Mouse (Mus musculus) embryonic facial prominence, embryonic 10.5 days (tissue): ENCODE data around the gene Sf3b4. TPM values are rescaled to one million over a fixed set of nuclear protein-coding genes. Genes with fewer than 3 reads are reported as not detected.
"Not testable (repeated sequence)": the region's sequence is repeated elsewhere in the genome, so short reads cannot be mapped to it uniquely, and the experiment has no call there.

Experiments
- DNase-seq: peaks from one replicate; pipeline ENCODE4 v3.0.0-alpha.2; 2017; ENCODE audit warnings: low spot score
- H3K27ac ChIP-seq: fragments of 300-500 bp; sonication (generic); replicated peaks from 2 replicates; pipeline ENCODE4 v1.5.1; 2016; ENCODE audit warnings: mild to moderate bottlenecking
- H3K27me3 ChIP-seq: fragments of 300-500 bp; sonication (generic); replicated peaks from 2 replicates; pipeline ENCODE4 v1.6.1; 2016; ENCODE audit warnings: low read depth, mild to moderate bottlenecking; ENCODE audit not compliant: poor library complexity, severe bottlenecking
- H3K36me3 ChIP-seq: fragments of 300-500 bp; sonication (generic); replicated peaks from 2 replicates; pipeline ENCODE4 v1.6.1; 2016; ENCODE audit warnings: mild to moderate bottlenecking, moderate library complexity
- H3K4me1 ChIP-seq: fragments of 300-500 bp; sonication (generic); 2 replicates; pipeline ENCODE4 v1.6.1; 2016
- H3K4me3 ChIP-seq: fragments of 300-500 bp; sonication (generic); 2 replicates; pipeline ENCODE4 v1.5.1; 2016; ENCODE audit warnings: mild to moderate bottlenecking, moderate library complexity
- H3K9me3 ChIP-seq: fragments of 300-500 bp; sonication (generic); 2 replicates; pipeline ENCODE4 v1.6.1; 2016; ENCODE audit warnings: mild to moderate bottlenecking
- WGBS: fragments of 180-500 bp; shearing (Covaris S2); methylation state at CpG from one replicate; pipeline ENCODE4 v1.1.7; 2016; 5-methylcytosine and 5-hydroxymethylcytosine counted together
- polyA plus RNA-seq: library from polyadenylated mRNA; unstranded; fragments of >200 nt; fragmentation: Nextera tagmentation; extraction: Ambion mirVana; gene quantifications from 2 replicates; pipeline ENCODE4 v1.2.1, GENCODE M21; 2016

Sf3b4 gene
- polyA plus RNA-seq, 1 experiment from 2014 or later = 299 TPM

DNA sequence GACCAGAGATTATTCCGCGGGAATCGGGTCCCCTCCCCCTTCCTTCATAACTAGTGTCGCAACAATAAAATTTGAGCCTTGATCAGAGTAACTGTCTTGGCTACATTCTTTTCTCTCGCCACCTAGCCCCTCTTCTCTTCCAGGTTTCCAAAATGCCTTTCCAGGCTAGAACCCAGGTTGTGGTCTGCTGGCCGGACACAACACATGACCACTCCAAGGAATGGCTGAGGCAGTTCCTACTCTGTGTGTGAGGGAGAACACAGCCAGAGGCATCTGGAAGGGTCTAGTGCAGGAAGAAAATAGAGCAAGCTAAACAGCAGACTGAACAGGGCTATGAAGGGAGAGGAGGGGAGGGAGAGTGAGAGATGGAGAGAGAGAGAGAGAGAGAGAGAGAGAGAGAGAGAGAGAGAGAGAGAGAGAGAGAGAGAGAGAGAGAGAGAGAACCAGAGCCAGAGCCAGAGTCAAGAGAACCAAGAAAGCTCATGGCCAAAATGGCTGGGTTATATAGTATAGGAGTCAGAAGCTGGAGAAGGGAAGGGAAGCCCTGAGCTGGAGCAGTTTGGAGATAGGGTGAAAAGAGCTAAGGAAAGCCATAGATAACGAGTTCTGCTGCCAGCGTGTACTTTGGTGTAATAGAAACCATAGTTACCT is 26.6 kb downstream of the Sf3b4 start:
- DNase-seq, H3K9me3 ChIP-seq, H3K27ac ChIP-seq, H3K36me3 ChIP-seq, H3K27me3 ChIP-seq: not testable (repeated sequence)
- WGBS = 28% methylated on average over 8 of the region's 8 CpGs
- peaks cover 23% of the 10 kb centered on the region for H3K4me1 ChIP-seq
- peak overlapping the region; percentile 30; the same call in 1 of the 2 replicates for H3K4me3 ChIP-seq

DNA sequence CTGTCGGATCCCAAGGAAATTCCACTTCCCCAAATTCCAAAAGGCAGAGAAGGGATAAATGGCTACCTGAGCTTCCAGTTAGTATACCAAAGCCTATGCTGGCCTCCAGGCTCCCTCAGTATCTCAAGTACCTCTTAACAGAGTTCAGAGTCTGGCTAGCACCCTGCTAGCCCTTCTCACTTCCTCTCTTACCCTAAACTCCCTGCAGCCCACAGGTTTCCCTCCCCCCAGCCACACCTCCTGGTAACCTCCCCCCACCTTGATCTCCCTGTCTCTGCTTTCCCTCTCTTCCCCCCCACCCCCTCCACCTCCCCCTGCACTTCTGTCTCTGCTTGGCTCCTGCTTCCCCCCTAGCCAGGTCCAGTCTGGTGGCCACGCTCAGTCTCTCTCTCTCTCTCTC is 27.6 kb downstream of the Sf3b4 start:
- Histone ChIP-seq H3K36me3 (peaks cover 8% of the 10 kb centered on the region), H3K9me3 (no peaks in the 10 kb centered on the region), H3K4me1 (peaks cover 21% of the 10 kb centered on the region), H3K27ac (no peak overlapping the region), H3K4me3 (no peak overlapping the region), H3K27me3 (0 out of 2 replicates have a peak, but pooled peaks cover 7% of the 10 kb centered on the region)
- 59% methylated on average over 2 of the region's 2 CpGs for WGBS
- DNase-seq = no peak

DNA sequence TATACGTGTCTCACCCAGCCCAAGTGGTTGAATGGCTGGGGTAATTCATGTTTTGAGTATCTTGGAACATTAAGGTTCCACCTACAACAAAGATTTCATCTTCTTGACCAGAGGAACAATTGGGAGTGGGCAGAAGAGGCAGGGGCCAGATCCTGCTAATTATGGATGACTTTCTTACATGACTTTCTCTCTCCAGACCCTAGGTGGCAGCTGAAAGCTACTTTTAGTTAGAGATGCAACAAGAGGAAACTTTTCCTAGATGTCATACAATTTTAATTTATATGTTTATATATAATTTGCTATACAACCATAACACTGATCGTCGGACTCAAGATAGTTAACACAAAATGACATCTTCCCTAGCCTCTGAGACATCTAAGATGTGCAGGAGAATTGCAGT is 35.7 kb downstream of the Sf3b4 start:
- no peaks in the 10 kb centered on the region for H3K36me3 ChIP-seq
- H3K27ac ChIP-seq = no peak overlapping the region
- no peaks in the 10 kb centered on the region for H3K27me3 ChIP-seq
- peaks cover 7% of the 10 kb centered on the region for H3K4me1 ChIP-seq
- no peak overlapping the region for H3K4me3 ChIP-seq
- no peak for DNase-seq
- 88% methylated on average over 3 of the region's 3 CpGs for WGBS
- H3K9me3 ChIP-seq = no peaks in the 10 kb centered on the region

DNA sequence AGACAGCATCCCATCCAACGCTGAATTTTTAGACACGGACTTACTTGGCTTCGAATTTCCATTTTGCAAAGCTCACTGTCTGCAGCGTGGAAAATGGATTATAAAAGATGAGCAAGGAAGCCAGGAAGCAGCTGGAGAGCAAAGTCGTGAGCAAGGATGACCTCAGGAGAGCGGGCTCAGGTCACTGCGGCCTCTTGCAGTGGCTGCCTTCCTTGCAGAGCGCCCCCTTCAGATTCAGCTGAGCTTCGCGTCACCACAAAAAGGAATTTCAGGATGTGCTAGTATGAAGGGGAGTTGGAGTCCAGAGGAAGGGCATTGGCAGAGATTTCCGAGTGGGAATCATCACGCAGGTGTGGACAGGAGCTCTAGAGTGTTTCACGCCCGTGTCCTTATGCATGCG is 37.1 kb downstream of the Sf3b4 start:
- WGBS = 20% methylated on average over 15 of the region's 15 CpGs
- Histone ChIP-seq H3K4me1 (peaks cover 7% of the 10 kb centered on the region), H3K9me3 (no peaks in the 10 kb centered on the region), H3K27me3 (no peaks in the 10 kb centered on the region; the same call in 1 of the 2 replicates), H3K4me3 (no peak overlapping the region), H3K27ac (no peak overlapping the region), H3K36me3 (no peaks in the 10 kb centered on the region)
- peak; percentile 45 for DNase-seq

DNA sequence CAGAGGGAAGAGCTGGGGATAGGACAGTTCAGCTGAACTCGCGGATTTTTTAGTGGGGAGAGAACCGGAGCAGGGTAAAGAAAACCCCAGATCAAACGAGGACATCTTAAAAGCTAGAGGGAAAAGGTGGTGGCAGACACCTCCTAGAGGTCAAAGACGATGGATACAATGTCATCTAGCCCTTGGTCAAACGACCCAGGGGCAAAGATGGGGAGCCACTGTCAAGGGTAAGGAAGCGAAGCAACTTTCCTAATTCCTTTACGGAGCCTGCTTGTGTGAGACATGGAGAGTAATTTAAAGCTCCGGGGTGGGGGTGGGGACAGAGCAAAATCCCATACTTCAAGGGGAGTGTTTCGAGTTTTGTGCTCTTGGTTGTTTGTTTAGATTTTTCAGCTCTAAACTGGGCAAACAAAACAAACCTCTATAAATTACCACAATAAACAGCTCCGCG is 47.1 kb downstream of the Sf3b4 start:
- WGBS = under 1% methylated on average over 12 of the region's 12 CpGs
- DNase-seq = peak; percentile 59
- no peaks in the 10 kb centered on the region for H3K36me3 ChIP-seq

DNA sequence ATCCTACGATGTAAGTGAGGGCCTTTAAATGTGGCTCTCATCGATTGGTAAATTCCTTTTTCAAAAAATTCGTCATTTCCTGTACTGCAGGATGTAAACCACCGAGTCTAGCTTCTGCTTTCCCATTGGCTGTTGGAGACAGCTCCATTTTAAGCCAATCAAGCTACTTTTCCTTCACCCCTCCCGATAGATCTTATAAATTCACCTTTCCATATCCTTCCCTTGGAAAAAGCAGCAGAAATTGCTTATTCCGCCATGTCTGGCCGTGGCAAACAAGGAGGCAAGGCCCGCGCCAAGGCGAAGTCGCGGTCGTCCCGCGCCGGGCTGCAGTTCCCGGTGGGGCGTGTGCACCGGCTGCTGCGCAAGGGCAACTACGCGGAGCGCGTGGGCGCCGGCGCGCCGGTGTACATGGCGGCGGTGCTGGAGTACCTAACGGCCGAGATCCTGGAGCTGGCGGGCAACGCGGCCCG is 47.6 kb downstream of the Sf3b4 start, which contains the start of the genes Bola1 and Hist2h2ab:
Gene Bola1, minus strand, starts transcription at position 49 of the 470 bp plus-strand sequence.
Gene Hist2h2ab, plus strand, starts transcription at position 205 of the 470 bp plus-strand sequence.
- Histone ChIP-seq H3K4me1 (peaks cover 43% of the 10 kb centered on the region), H3K9me3 (no peaks in the 10 kb centered on the region), H3K27ac (peak within 1 kb of the TSS; percentile 97), H3K27me3 (peaks cover 6% of the 10 kb centered on the region), H3K4me3 (peak within 1 kb of the TSS; percentile 70), H3K36me3 (no peaks in the 10 kb centered on the region)
- under 1% methylated on average over 37 of the region's 37 CpGs for WGBS
- peak; percentile 80 for DNase-seq

More for the DNA sequence above, 47.1 kb downstream of the Sf3b4 start:
- H3K4me1 ChIP-seq = peaks cover 43% of the 10 kb centered on the region
- peaks cover 6% of the 10 kb centered on the region for H3K27me3 ChIP-seq
- H3K9me3 ChIP-seq = no peaks in the 10 kb centered on the region
- peak overlapping the region; percentile 70 for H3K4me3 ChIP-seq
- H3K27ac ChIP-seq = peak overlapping the region; percentile 97

DNA sequence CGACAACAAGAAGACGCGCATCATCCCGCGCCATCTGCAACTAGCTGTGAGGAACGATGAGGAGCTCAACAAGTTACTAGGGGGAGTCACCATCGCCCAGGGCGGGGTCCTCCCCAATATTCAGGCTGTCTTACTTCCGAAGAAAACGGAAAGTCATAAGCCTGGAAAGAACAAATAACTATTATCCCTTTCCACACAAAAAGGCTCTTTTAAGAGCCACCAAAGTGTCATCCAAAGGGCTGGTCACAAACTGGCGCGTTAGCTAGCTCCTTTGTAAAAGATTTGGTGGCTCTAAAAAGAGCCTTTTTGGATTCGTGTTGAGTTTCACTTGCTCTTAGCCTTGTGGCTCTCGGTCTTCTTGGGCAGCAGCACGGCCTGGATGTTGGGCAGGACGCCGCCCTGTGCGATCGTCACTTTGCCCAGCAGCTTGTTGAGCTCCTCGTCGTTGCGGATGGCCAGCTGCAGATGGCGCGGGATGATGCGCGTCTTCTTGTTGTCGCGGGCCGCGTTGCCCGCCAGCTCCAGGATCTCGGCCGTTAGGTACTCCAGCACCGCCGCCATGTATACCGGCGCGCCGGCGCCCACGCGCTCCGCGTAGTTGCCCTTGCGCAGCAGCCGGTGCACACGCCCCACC is 48.1 kb downstream of the Sf3b4 start:
- WGBS = under 1% methylated on average over 40 of the region's 47 CpGs
- peak overlapping the region; percentile 70 for H3K4me3 ChIP-seq
- not testable (repeated sequence) for H3K27me3 ChIP-seq, H3K36me3 ChIP-seq, H3K9me3 ChIP-seq
- DNase-seq = peak; percentile 64
- peaks cover 46% of the 10 kb centered on the region for H3K4me1 ChIP-seq
- peak overlapping the region; percentile 97 for H3K27ac ChIP-seq

DNA sequence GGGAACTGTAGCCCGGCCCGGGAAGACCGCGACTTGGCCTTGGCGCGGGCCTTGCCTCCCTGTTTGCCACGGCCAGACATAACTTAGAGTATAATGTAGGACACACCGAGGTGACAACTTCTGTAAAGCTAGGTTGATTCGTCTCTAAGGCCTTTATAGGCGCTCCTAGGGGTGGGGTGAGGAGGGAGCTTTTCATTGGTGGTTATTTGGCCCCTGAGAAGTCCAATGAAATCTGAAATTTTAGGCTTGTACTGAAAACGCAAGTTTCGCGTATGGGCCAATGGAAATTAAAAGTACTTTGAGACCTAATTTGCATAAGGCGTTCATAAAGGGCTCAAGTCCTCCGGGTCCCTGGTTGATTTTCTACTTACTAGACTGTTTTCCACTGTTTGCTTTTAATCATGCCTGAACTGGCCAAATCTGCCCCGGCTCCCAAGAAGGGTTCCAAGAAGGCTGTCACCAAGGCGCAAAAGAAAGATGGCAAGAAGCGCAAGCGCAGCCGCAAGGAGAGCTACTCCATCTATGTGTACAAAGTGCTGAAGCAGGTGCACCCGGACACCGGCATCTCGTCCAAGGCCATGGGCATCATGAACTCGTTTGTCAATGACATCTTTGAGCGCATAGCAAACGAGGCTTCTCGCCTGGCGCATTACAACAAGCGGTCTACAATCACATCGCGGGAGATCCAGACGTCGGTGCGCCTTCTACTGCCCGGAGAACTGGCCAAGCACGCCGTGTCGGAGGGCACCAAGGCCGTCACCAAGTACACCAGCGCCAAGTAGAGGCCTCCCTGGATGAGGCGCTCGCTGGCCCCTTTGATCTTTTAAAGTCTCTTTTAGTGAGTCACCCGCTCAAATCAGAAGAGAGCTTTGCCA is 48.9 kb downstream of the Sf3b4 start, which contains the start of the genes Hist2h2ac and Hist2h2be:
Gene Hist2h2ac, minus strand, starts transcription at position 116 of the 875 bp plus-strand sequence.
Gene Hist2h2be, plus strand, starts transcription at position 355 of the 875 bp plus-strand sequence.
- no peaks in the 10 kb centered on the region for H3K36me3 ChIP-seq
- WGBS = under 1% methylated on average over 43 of the region's 43 CpGs
- H3K27me3 ChIP-seq = no peaks in the 10 kb centered on the region; the same call in 1 of the 2 replicates
- no peaks in the 10 kb centered on the region for H3K9me3 ChIP-seq
- H3K4me3 ChIP-seq = peak within 1 kb of the TSS; percentile 70
- DNase-seq = peak; percentile 87
- H3K4me1 ChIP-seq = peaks cover 47% of the 10 kb centered on the region
- H3K27ac ChIP-seq = peak within 1 kb of the TSS; percentile 97

DNA sequence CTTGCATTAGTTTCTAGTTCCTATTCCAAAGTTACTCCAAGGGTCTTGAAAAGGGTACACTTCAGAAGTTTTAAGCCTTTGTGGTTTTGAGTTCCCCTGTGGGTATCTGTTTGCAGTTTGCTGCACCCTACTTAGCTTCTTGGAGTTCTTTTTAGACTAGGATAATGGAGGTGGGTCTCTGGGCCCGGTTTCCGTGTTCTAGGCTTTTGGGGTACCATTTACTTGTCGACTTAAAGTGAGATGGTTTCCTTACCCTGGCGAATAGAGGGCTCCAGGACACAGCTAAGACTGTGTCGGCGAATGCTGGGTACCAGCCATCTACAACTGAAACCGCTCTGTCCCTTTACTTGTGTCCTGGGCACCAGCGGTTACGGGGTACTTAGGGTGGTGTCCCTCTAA is 49.5 kb downstream of the Sf3b4 start:
- H3K27ac ChIP-seq = peak overlapping the region; percentile 97
- peak; percentile 26 for DNase-seq
- WGBS = 22% methylated on average over 9 of the region's 9 CpGs
- no peaks in the 10 kb centered on the region; the same call in 1 of the 2 replicates for H3K27me3 ChIP-seq
- peaks cover 54% of the 10 kb centered on the region for H3K4me1 ChIP-seq
- peak overlapping the region; percentile 70 for H3K4me3 ChIP-seq
- no peaks in the 10 kb centered on the region for H3K9me3 ChIP-seq
- H3K36me3 ChIP-seq = no peaks in the 10 kb centered on the region

DNA sequence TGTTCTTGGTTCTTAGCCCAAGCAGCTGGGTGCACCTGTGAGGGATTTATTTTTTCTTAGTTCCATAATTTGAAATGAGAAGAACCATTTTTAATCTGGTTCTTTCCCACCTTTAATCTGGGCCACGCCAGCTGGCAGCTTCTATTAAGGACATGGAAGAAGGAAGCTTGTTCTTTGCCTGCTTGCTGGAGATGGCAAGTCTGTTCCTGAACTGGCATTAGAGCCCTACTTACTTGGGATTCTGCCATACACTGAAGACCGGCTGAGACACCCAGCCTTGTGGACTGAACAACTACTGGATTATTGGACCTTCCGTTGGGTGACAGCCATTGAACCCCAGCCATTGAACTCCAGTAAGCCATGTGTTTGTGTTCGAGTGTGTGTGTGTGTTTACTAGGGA is 50.6 kb downstream of the Sf3b4 start:
- no peaks in the 10 kb centered on the region for H3K9me3 ChIP-seq
- no peaks in the 10 kb centered on the region for H3K27me3 ChIP-seq
- H3K4me3 ChIP-seq = peak overlapping the region; percentile 70; the same call in 1 of the 2 replicates
- WGBS = 89% methylated on average over 4 of the region's 4 CpGs
- H3K4me1 ChIP-seq = peaks cover 65% of the 10 kb centered on the region
- H3K27ac ChIP-seq = no peak overlapping the region; the same call in 1 of the 2 replicates
- H3K36me3 ChIP-seq = no peaks in the 10 kb centered on the region
- DNase-seq = no peak

DNA sequence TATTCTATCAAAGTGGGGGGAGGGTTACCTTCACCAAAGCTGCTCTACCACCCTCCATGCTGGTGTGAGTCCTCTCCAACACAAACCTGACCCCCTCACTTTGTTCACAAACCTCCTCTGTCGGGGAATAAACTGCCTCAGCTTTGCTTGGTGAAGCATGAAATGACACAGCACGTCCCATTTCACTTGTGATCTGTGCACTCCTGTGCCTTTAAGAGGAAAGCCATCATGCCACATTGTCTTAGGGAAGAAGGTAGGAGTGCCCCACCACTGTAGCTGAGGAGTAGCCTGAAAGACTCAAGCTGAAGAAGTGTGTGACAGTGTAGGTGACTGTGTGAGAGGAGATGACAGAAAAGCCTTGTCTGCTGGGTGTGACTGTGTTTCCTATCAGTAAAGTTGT is 53.3 kb downstream of the Sf3b4 start:
- Histone ChIP-seq H3K36me3 (no peaks in the 10 kb centered on the region), H3K9me3 (no peaks in the 10 kb centered on the region), H3K27me3 (no peaks in the 10 kb centered on the region), H3K27ac (peak overlapping the region; percentile 48), H3K4me1 (peaks cover 54% of the 10 kb centered on the region), H3K4me3 (no peak overlapping the region)
- 28% methylated on average over 2 of the region's 2 CpGs for WGBS
- DNase-seq = no peak
